Mouse (Mus musculus) neural tube, embryonic 10.5 days (tissue): ENCODE data around the gene Cdk2.
A peak's percentile ranks its signal among the peaks of the same experiment; 100 is the strongest.

Source experiments
- DNase-seq: peaks from one replicate; pipeline ENCODE4 v3.0.0-alpha.2; 2017; ENCODE audit warnings: low spot score; ENCODE audit errors: extremely low spot score

Gene Cdk2

GRCm38 (mm10) chr10:128703895-128704294, 936 bp downstream of the Cdk2 start, which contains the start of gene Pmel:
Gene Pmel (plus strand): TSS chr10:128704195.
- no peak for DNase-seq

- DNase-seq, result no peak
Measured at GRCm38 (mm10) chr10:128702328-128703007, 2.4 kb downstream of the Cdk2 start.

GRCm38 (mm10) chr10:128700712-128701111, 4.1 kb downstream of the Cdk2 start:
- no peak for DNase-seq

- DNase-seq, result no peak
Measured at GRCm38 (mm10) chr10:128699611-128700010, 5.2 kb downstream of the Cdk2 start.

- DNase-seq, result no peak
Measured at GRCm38 (mm10) chr10:128699006-128699405, 5.8 kb downstream of the Cdk2 start.

GRCm38 (mm10) chr10:128697072-128697725, 7.6 kb downstream of the Cdk2 start:
- no peak for DNase-seq

GRCm38 (mm10) chr10:128695992-128696807, 8.6 kb downstream of the Cdk2 start, which contains the start of gene Rab5b:
Gene Rab5b (minus strand): TSS chr10:128696264.
- DNase-seq, result peak; percentile 98

GRCm38 (mm10) chr10:128695411-128695991, 9.3 kb downstream of the Cdk2 start:
- DNase-seq, result no peak

- DNase-seq, result no peak
Measured at GRCm38 (mm10) chr10:128674469-128675008, 30.3 kb downstream of the Cdk2 start.

- peak; percentile 93 for DNase-seq
Measured at GRCm38 (mm10) chr10:128673763-128674468, 30.9 kb downstream of the Cdk2 start, which contains the start of gene Suox. Gene Suox (minus strand): TSS chr10:128674073.

GRCm38 (mm10) chr10:128671148-128671547, 33.7 kb downstream of the Cdk2 start:
- DNase-seq, result no peak

GRCm38 (mm10) chr10:128668790-128669672, 35.8 kb downstream of the Cdk2 start:
- DNase-seq, result peak; percentile 65

- no peak for DNase-seq
Measured at GRCm38 (mm10) chr10:128665806-128666205, 39.0 kb downstream of the Cdk2 start.

GRCm38 (mm10) chr10:128665307-128665706, 39.5 kb downstream of the Cdk2 start:
- DNase-seq, result no peak

- DNase-seq, result no peak
Measured at GRCm38 (mm10) chr10:128664808-128665207, 40.0 kb downstream of the Cdk2 start.

GRCm38 (mm10) chr10:128663441-128664220, 41.2 kb downstream of the Cdk2 start:
- no peak for DNase-seq

GRCm38 (mm10) chr10:128662465-128662864, 42.4 kb downstream of the Cdk2 start:
- DNase-seq, result no peak

GRCm38 (mm10) chr10:128659490-128659889, 45.3 kb downstream of the Cdk2 start:
- DNase-seq, result no peak

- no peak for DNase-seq
Measured at GRCm38 (mm10) chr10:128657844-128658243, 47.0 kb downstream of the Cdk2 start.
